Mouse (Mus musculus) naive thymus-derived CD4-positive, alpha-beta T cell, adult 2 months (primary cell): ENCODE measurements around the gene Znfx1.
"Not testable (repeated sequence)": the region's sequence is repeated elsewhere in the genome, so short reads cannot be mapped to it uniquely, and the experiment has no call there.

Experiments used
- DNase-seq: peaks from one replicate; pipeline ENCODE4 v3.0.0-alpha.2; 2011; ENCODE audit warnings: low read depth

The Znfx1 gene

GRCm38 (mm10) chr2:167053127-167053844, 9.5 kb downstream of the Znfx1 start:
- no peak for DNase-seq

- no peak for DNase-seq
Observed at GRCm38 (mm10) chr2:167048698-167049358, 14.0 kb downstream of the Znfx1 start.

GRCm38 (mm10) chr2:167048223-167048622, 14.6 kb downstream of the Znfx1 start:
- no peak for DNase-seq

GRCm38 (mm10) chr2:167043400-167044121, 19.3 kb downstream of the Znfx1 start:
- no peak for DNase-seq

- no peak for DNase-seq
Observed at GRCm38 (mm10) chr2:167039386-167039785, 23.4 kb downstream of the Znfx1 start.

GRCm38 (mm10) chr2:167038716-167039115, 24.1 kb downstream of the Znfx1 start:
- no peak for DNase-seq

- no peak for DNase-seq
Observed at GRCm38 (mm10) chr2:167038297-167038696, 24.5 kb downstream of the Znfx1 start.

GRCm38 (mm10) chr2:167037710-167038109, 25.1 kb downstream of the Znfx1 start:
- no peak for DNase-seq

- no peak for DNase-seq
Observed at GRCm38 (mm10) chr2:167030507-167030906, 32.3 kb downstream of the Znfx1 start.

GRCm38 (mm10) chr2:167028553-167028952, 34.3 kb downstream of the Znfx1 start:
- no peak for DNase-seq

GRCm38 (mm10) chr2:167019396-167019795, 43.4 kb downstream of the Znfx1 start:
- DNase-seq, result no peak

GRCm38 (mm10) chr2:167015382-167015718, 47.5 kb downstream of the Znfx1 start:
- no peak for DNase-seq

- DNase-seq, result peak; percentile 96
Observed at GRCm38 (mm10) chr2:167014702-167015381, 48.0 kb downstream of the Znfx1 start, which contains the start of gene Ddx27. Gene Ddx27 (plus strand): TSS chr2:167015193.

- no peak for DNase-seq
Observed at GRCm38 (mm10) chr2:167010546-167010945, 52.3 kb downstream of the Znfx1 start.

GRCm38 (mm10) chr2:167009483-167009882, 53.3 kb downstream of the Znfx1 start:
- no peak for DNase-seq

GRCm38 (mm10) chr2:167007565-167007964, 55.2 kb downstream of the Znfx1 start:
- DNase-seq, result not testable (repeated sequence)

GRCm38 (mm10) chr2:167007001-167007491, 55.8 kb downstream of the Znfx1 start:
- no peak for DNase-seq

GRCm38 (mm10) chr2:167006355-167006754, 56.5 kb downstream of the Znfx1 start:
- DNase-seq, result no peak

- peak; percentile 94 for DNase-seq
Observed at GRCm38 (mm10) chr2:167004099-167004854, 58.5 kb downstream of the Znfx1 start.

GRCm38 (mm10) chr2:167001486-167001885, 61.3 kb downstream of the Znfx1 start:
- DNase-seq, result no peak

GRCm38 (mm10) chr2:166996533-166996894, 66.3 kb downstream of the Znfx1 start:
- no peak for DNase-seq
